In genomic region chr6:140624096-140625051, GRCm38 (mm10) we compare ENCODE assay signal across 8 mouse cellular contexts. TPM values are rescaled to one million over a fixed set of nuclear protein-coding genes. Genes with fewer than 3 reads are reported as not detected.
DNase-seq lines count a peak whose midpoint lies in the region; ATAC-seq and TF ChIP-seq lines count a peak whose summit lies in the region.

No protein-coding gene starts in this region.

- peaks cover 20% of the 10 kb centered on the region for H3K4me1 ChIP-seq in intestine, embryonic 15.5 days (replicated peaks)
- H3K4me1 ChIP-seq in lung, embryonic 15.5 days: peaks cover 34% of the 10 kb centered on the region
- peaks cover 20% of the 10 kb centered on the region for H3K4me1 ChIP-seq in olfactory bulb, adult 2 months (ENCODE audit: control insufficient read depth, insufficient read depth, low read length)

- H3K27me3 ChIP-seq in intestine, embryonic 15.5 days (replicated peaks): no peaks in the 10 kb centered on the region
- H3K27me3 ChIP-seq in lung, embryonic 15.5 days: no peaks in the 10 kb centered on the region

- H3K27ac ChIP-seq in intestine, embryonic 15.5 days: peak overlapping the region; percentile 96
- peak overlapping the region; percentile 95 for H3K27ac ChIP-seq in lung, embryonic 15.5 days
- H3K27ac ChIP-seq in olfactory bulb, adult 2 months (ENCODE audit: insufficient read depth, low read depth, low read length): peak overlapping the region; percentile 91

- H3K4me2 ChIP-seq in intestine, embryonic 15.5 days (replicated peaks): peak overlapping the region; percentile 67
- peak overlapping the region; percentile 68 for H3K4me2 ChIP-seq in lung, embryonic 15.5 days

- no peaks in the 10 kb centered on the region for H3K36me3 ChIP-seq in intestine, embryonic 15.5 days
- H3K36me3 ChIP-seq in lung, embryonic 15.5 days: no peaks in the 10 kb centered on the region

- WGBS in intestine, embryonic 15.5 days: under 1% methylated on average over 79 of the region's 80 CpGs
- WGBS in lung, embryonic 15.5 days: under 1% methylated on average over 75 of the region's 80 CpGs
- under 1% methylated on average over 79 of the region's 80 CpGs for WGBS in olfactory bulb, adult 2 months

- peak overlapping the region; percentile 100 for H3K4me3 ChIP-seq in intestine, embryonic 15.5 days (replicated peaks)
- H3K4me3 ChIP-seq in lung, embryonic 15.5 days: peak overlapping the region; percentile 99
- peak overlapping the region; percentile 76 for H3K4me3 ChIP-seq in olfactory bulb, adult 2 months (ENCODE audit: insufficient read depth, low read depth, low read length)

- ATAC-seq in common myeloid progenitor, adult 5-6 weeks (replicated peaks; ENCODE audit: low read depth, poor library complexity, severe bottlenecking): peak; percentile 5; the same call in 1 of the 2 replicates
- ATAC-seq in intestine, embryonic 15.5 days: peak; percentile 34
- ATAC-seq in lung, embryonic 15.5 days (ENCODE audit: borderline replicate concordance, extremely low read depth, low FRiP score, low TSS enrichment): peak; percentile 31

- peak; percentile 12 for DNase-seq in ovary, adult 18-20 months (ENCODE audit: low spot score)
- DNase-seq in ovary, postnatal 14 days (ENCODE audit: low spot score): no peak
- peak; percentile 19 for DNase-seq in gastrocnemius, postnatal 25 days
- peak; percentile 58 for DNase-seq in thymus, postnatal 25 days

- TF ChIP-seq POLR2A in olfactory bulb, adult 2 months (IDR thresholded peaks at IDR 0.05; ENCODE audit: insufficient read depth, low read depth, low read length): no peak

- peak overlapping the region; percentile 100 for H3K9ac ChIP-seq in intestine, embryonic 15.5 days
- peak overlapping the region; percentile 92 for H3K9ac ChIP-seq in lung, embryonic 15.5 days

- no peak for TF ChIP-seq CTCF in olfactory bulb, adult 2 months (IDR thresholded peaks at IDR 0.05; ENCODE audit: insufficient read depth, low read depth, low read length)

- H3K9me3 ChIP-seq in intestine, embryonic 15.5 days: no peaks in the 10 kb centered on the region
- no peaks in the 10 kb centered on the region for H3K9me3 ChIP-seq in lung, embryonic 15.5 days

RNA-seq across cellular contexts. Expression of gene Aebp2, which starts 1.9 kb away (rescaled TPM):
- 69.4 and 79.7 TPM in 2 replicates for total RNA-seq in common myeloid progenitor, adult 5-6 weeks (2017)
- 10 to 100 TPM; 29.2 to 30.3 TPM for total RNA-seq in gastrocnemius, postnatal 25 days (2021)
- polyA plus RNA-seq in intestine, embryonic 15.5 days (2015; fragmentation: Nextera tagmentation; extraction: Ambion mirVana): 9.5 and 9.7 TPM in 2 replicates
- 8.6 and 11.5 TPM in 2 replicates for polyA plus RNA-seq in lung, embryonic 15.5 days (2015; fragmentation: Nextera tagmentation; extraction: Ambion mirVana)
- polyA plus RNA-seq in olfactory bulb, adult 2 months (2012; ENCODE audit: insufficient read depth, insufficient read length, low replicate concordance, missing spikeins): 77.1 TPM in 1 of 2 replicates, not detected in the other
